Mouse (Mus musculus): ENCODE results near the gene Tmem235.

Tmem235 gene

DNA sequence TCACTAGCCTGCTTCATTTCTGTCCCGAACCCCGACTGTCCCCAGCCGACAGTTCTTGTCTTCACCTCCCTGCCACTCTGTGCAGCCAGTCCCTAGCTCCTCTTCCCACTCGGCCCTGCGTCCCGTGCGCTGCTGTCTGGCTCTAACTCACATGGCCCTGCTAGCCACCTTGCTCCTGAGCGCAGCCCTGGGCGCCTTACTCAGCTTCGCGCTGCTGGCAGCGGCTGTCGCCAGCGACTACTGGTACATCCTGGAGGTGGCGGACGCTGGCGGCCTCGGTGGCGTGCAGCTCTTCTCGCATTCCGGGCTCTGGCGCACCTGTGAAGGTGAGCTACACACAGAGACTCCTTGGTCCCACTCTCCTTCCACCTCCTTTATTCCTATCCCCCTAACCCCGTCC, at the start of gene Tmem235:
Gene Tmem235 (plus strand): TSS at position 152 of the 400 bp plus-strand sequence.
- DNase-seq (ENCODE audit: low read depth, low spot score): no peak

DNA sequence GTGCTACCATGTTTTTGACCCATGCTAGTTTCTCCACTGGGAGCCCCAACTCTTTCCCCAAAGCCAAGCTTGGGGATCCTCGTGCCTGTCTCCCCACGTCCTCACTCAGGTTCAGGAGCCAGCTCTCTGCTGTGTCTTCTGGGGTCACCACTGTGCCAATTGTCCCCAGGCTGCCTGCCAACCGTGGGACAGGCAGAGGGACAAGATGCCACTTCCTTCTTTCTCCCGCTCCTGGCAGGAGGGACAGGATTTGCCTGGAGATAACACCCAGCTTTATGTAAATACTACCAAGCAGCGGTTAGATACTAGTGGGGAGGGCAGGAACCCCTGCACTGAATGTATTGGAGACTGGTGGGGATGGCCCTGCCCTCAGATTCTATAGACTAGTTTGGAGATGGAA, 46.7 kb upstream of the Tmem235 start:
- DNase-seq (ENCODE audit: low read depth, low spot score): no peak

DNA sequence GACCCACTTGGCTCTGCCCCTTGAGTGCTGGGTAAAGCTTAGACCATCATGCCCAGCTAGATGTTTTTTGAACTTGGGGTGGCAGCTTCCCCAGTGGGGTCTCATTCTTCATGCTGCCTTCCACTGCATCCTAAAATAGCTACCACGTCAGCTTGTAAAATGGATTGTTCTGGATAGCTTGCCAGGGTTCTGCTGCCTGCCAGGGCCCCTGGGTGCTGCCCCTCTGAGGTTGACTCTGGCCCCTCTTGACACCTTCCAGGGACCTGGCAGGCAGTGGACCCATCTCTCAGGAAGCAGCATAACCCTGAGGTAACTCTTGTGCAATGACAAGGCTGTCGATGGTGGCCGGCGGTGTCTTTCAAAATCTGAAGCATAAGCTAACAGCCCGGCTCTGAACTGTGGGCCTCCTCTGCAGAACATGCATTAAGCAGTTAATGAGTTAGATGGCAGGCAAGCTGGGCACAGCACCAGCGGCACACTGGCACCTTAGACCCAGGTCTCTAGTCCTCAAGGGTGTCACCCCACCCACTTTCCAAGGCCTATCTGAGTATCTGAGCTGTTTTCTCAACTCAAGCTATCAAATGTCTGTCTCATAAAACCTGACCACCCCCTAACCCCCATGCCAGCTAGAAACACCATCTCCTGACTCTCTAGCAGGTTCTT, 45.7 kb upstream of the Tmem235 start:
- DNase-seq (ENCODE audit: low read depth, low spot score): peak; percentile 10

DNA sequence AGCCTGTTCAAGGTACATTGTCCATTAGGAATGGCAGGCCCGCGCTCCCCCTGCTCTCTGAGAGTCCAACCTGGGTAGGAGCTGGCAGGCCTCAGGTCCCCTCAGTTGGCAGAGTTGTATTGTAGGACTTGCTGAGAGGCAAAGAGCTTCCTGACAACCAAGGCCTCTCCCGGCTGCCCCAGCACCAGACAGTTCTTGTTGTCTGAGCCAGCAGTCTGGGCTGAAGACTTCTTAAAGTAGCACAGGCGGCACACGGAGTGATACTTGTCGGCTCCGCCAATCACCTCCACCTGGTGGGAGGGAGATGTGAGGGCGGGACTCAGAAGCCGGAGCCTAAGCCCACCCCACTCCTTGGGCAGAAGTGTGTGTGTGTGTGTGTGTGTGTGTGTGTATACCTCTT, 44.7 kb upstream of the Tmem235 start:
- peak; percentile 24 for DNase-seq (ENCODE audit: low read depth, low spot score)

DNA sequence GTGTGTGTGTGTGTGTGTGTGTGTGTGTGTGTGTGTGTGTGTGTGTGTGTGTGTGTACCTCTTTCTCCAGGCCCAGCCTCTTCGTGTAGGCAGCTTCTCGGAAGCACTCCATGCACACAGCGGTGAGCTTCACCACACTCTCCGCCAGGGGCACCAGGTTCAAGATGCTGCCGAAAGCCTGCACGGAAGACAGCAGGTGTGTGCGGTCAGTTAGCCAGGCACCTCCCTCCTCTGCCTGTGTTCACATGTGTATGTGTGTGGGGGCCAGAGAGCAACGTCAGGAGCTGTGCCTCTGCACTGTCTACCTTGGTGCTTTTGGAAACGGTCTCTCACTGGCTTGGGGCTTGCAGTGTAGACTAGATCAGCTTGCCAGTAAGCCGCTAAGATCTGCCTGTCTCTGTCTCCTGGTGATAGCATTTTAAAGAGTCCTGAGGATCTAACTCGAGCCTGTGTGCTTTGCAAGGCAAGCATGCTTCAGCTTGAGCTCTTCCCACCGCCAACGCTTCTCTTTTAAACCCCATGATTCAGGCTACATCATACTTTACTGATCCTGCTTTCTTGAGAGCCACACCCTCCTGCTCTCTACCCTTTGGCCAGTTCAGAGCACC, 44.1 kb upstream of the Tmem235 start:
- DNase-seq (ENCODE audit: low read depth, low spot score): peak; percentile 28

DNA sequence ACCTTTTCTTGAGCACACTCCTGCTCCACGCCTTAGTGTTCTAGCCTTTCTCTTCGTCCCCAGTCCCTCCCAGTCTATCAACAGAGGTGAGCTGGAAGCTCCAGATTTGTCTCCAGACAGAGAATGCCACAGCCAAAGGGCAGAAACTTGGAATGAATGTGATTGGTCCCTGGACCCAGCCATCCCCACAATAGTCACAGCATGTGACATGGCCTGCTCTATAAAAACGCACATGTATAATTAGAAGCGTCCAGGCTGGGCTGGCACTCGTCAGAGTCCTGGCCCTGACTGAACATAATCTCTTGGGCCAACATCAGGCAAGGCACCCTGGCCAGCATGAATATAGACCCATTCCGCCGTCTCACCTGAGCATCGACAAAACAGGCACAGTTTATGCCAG, 41.5 kb upstream of the Tmem235 start:
- no peak for DNase-seq (ENCODE audit: low read depth, low spot score)

DNA sequence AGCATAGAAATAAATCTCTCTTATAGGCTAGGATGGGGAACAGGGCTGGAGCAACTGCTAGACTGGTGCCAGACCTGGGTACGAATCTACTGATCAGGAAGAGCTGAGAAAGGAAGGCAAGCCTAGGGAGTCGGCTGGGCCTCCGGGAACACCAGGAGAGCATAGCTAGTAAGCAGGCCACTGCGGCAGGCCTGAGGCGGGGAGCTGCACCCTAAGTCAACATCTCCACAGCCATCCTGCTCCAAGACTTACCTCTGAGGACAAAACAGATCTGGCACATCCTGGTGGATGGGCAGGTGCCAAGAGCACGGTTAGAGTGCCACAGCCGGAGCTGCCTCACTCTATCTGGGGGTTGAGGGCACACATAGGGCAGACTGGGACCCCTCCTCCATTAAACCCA, 40.4 kb upstream of the Tmem235 start:
- DNase-seq (ENCODE audit: low read depth, low spot score): no peak

DNA sequence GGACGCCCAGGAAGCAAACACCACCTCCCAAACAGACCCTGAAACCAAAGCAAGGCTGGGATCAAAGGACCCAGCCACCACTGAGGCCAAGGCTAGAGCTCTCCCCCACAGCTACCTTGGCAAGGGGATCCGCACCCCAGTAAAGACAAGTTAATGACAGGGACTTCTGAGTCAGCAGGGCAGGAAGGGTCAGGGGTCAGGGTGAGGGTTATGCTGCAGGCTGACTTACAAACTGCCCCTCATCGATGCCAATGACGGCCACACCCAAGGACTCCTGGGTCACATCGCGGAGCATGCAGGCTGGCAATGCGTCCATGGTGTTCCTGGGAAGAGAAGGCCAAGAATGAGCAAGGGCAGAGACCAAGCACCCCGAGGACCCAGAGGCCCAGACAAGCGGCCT, 38.7 kb upstream of the Tmem235 start:
- no peak for DNase-seq (ENCODE audit: low read depth, low spot score)

DNA sequence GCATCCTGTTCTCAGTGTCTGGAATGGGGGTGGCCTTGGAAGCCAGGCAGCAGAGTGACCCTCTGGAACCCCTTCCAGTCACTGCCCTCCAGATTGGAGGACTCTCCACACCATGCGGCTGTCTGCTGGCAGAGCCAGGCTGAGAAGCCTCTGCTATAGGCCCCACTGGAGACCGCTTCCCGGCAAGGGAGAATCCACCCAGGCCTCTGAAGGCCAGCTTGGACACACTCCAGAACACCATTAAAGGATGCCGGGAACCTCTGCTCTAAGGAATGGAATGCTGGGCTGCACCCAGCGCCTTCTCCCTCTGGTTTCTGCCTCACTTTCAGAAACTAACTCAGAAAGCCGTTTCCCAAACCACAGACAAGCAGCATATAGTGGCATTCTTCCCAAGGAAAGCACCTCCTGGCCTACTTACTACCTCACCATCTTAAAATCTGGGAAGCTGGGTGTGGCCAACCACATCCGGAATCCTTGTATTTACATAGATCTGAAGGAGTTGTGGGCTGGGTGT, 37.8 kb upstream of the Tmem235 start:
- no peak for DNase-seq (ENCODE audit: low read depth, low spot score)

DNA sequence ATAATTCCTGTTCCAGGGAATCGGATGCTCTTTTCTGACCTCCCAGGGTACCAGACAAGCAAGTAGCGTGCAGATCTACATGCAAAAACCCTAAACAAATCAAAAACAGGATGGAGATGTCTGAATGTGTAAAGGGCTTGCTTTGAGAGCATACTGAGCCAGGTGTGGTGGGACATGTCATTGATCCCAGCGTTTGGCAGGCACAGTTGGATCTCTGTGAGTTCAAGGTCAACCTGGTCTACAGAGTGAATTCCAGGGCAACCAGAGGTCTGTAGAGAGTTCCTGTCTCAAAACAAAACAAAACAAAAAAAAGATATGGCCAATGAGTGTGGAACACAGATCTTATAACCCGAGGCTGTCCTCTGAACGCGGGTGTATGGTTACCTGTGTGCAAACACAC, 37.1 kb upstream of the Tmem235 start:
- DNase-seq (ENCODE audit: low read depth, low spot score): no peak

DNA sequence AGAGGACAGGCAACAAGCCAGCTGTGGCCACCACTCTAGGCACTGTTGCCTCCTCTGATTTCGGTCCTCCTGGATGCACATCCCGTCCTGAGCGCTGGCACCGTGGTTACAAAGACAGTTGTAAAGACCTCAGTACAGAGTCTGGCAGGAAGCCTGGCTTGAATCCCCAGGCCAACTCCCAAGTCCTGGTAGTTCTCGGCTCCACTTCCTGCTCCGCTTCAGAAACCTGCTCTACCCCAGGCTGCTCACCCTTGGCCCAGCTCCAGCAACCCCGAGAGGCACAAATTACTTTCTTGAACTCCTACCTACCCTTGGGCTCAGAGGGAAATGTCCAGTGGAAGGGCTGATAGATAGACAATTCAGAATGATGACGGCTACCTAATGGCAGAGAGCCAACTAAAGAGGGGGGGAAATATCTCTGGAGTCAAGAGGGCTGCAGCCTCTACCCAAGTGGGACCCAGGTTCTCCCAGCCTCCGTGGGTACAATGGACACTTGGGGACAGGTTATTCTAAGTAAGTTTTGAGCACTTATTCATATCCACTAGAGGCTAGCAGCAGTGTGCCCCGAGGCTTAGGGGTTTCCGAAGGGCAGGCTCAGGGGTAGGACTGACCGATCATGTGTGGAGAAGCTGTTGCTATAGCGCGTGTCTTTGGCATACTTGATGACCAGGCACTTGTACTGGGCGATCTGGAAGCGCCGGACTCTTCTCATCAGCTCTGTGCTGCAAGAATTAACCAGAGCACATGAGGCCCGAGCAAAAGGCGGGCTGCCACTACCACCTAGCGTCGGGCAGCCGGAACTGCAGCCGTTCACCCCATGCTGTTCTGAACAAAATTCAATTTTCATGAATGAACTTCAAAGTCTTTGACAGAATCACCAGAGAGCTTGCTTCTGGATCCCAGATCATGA, 36.2 kb upstream of the Tmem235 start:
- peak; percentile 88 for DNase-seq (ENCODE audit: low read depth, low spot score)

DNA sequence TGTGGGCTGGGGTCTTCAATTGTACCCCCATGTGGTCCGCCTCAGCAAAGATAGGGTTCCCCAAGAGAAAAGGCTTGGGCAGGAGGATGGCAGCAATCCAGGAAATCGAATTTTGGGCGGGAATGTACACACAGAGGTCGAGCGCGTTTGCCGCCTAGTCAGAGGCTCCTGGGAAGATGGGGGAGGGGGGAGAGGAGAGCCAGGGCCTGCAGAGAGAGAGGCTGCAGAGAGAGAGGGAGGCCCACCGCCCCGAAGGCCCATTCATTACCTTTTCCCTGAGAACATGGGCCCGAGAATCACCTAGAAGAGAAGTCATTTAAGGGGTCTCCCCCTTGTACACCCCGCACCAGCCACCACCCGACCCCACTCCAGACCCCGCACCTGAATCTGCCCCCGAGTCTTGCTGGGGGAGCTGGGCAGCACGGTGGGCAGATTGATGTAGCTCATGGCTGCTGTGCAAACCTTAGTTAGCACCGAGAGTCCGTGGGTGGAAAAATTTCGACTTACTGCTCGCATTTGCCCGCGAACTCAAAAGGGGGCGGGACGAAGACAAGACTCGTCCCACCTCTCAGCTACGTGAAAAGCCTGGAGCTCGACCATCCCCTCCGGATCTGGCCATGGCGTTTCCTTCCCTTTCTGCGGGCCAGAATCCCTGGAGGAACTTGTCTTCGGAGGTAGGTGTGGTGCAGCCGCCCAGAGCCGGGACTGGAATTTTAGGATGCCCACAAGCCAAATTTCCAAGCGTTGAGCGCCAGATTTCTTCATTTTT, 35.0 kb upstream of the Tmem235 start, which contains the start of the genes Afmid and Tk1:
Gene Afmid (plus strand): TSS at position 592 of the 769 bp plus-strand sequence.
Gene Tk1 (minus strand): TSS at position 760 of the 769 bp plus-strand sequence.
- DNase-seq (ENCODE audit: low read depth, low spot score): peak; percentile 92

DNA sequence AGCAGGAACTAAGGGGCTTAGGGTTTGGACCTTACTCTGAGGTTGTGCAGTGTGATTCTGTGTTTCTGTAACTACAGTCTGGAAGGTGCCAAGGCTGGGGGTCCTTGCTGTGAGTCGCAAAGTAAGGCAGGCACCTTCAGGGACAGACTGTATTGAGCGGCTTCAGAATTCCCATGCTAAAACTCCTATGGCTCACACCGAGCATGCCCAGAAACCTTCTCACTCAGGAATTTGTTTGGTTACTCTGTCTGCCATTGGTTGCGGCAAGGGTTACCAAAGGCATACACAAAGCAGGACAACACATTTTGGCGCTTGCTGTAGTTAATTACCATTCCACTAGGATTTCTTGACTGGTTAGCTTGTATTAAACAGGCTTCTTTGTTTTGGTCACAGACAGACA, 34.4 kb upstream of the Tmem235 start:
- no peak for DNase-seq (ENCODE audit: low read depth, low spot score)

DNA sequence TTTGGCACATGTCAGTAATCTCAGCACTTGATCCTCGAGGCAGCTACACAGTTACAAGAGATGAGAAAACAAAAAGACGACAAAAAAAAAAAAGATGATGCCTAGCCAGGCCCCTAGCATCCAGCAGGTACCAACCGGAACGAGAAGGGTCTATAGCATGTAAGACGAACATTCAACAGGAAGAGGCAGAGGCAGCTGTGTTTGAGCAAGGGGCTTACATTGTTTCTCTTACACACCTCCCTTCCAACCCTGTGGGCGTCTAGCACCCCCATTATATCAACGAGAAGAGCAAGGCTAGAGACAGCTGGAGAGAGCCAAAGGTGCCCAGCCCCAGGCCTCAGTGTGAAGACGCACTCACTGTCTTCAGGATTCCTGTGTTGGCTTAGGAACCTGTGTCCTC, 33.6 kb upstream of the Tmem235 start:
- peak; percentile 73 for DNase-seq (ENCODE audit: low read depth, low spot score)

DNA sequence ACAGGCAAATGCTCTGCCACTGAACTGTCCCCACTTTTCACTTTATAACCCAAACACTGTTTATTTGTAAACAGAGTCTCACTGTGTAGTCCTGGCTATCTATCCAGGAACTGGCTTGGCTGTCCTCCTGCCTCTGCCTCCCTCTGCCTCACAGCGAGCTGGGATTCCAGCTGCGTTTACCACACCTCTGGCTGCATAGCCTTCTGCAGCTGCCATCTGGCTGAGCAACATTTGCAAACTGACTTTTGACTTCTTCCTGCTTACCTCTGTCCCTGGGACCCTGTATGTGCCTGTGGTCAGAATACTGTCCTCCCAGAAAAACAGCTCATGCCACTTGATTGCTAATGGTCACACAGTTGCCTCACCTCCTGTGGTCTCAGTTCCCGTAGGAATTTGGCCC, 33.2 kb upstream of the Tmem235 start:
- DNase-seq (ENCODE audit: low read depth, low spot score): peak; percentile 80

DNA sequence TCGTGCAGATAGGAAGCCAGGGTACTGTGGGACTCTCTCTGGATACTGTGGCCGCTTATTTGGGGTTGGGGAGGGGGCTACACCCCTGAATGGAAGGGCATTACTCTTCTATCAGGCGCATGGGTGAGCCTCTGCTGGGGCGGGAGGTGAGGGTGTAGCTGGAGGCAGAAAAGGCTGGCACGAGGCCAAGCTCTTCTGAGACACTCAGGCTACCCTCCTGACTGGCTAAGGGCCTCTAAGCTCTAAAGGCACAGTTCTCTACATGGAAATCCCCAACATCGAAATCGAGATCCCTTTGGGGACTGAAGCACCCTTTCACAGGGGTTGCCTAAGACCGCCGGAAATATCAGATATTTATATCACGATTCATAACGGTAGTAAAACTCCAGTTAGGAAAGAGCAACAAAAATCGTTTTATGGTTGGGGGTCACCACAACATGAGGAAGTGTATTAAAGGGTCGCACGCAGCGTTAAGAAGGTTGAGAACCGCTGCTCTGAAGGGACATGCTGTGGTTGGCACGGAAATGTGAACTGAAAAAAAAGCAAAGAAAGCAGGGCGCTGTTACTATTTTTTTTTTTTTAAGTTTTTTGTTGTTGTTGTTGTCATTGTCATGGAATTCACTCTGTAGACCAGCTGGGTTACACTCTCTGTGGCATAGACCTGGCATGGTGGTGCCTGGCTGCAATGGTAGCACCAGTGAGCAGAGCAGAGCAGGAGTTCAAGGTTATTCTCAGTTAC, 32.2 kb upstream of the Tmem235 start:
- DNase-seq (ENCODE audit: low read depth, low spot score): peak; percentile 94

DNA sequence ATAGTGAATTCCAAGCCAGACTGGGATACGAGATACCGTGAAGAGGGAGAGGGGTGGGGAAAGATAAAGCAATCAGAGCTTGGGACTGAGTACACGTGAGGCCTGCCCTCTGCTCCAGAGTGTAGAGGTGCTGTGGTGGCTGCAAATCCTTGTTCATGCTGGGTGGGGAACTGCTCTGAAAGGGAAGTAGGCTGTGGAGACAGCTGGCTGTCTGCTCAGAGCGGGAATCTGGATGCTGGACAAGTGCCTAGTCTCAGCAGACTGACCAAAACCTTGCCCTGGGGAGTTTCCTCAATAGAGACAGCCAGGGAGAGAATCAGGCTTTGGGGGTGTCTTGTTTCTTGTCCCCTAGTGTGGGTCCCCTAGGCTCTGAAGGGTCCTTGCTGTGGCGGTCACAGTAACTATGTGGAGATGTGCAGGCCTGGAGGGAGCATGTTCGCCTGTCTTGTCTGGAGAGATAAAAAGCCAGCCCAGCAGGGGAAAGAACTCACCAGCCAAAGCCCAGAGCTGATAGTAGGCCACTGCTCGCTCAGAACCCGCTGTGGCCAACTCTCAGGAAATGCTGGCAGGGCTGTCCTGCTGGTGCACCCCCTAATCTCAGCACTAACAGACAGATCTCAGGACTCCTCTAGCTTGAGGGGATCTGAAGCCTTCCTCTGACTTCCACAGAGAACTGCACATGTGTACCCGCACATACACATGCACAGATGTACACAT, 31.5 kb upstream of the Tmem235 start:
- peak; percentile 56 for DNase-seq (ENCODE audit: low read depth, low spot score)

DNA sequence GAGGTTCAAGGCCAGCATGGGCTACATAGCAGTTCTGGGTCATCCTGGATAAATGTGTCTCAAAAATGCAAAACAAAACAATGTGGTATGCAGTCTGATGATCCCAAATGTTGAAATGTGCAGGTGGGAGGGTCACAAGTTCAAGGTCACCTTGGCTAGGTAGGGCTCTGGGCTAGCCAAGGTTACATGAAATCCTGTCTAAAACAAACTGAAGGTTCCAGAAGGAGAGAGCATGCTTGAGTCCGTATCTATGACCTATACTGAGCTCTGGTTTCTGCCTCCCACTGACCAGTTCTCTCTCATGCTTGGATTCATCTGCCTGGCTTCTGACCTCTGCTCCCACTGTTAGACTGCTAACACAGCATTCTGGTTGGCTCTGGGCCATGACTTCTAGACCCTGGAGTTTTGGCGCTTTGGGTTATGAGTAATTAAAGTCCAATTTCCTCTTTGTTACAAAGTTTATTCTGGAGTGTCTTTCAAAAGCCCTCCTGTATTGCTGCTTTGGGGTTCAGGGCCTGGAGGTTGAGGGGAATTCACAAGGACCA, 30.8 kb upstream of the Tmem235 start:
- no peak for DNase-seq (ENCODE audit: low read depth, low spot score)

DNA sequence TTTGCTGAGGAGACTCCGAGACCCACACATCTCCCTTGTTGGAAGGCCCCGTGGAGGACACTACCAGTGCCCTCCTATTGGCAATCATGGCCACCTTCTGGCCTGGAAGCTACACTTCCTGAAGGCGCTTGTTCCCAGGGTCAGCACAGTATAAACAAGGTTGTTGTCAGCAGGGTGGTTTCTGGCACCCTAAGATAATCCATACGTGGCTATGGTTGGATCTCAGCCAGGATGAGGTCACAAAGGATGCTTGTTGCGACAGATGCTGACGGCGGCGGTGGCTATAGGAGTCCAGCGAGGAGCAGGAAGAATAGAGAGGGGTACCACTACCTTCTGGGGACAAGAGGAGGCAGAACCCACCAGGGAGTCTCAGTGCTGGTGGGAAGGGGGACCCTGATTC, 30.2 kb upstream of the Tmem235 start:
- no peak for DNase-seq (ENCODE audit: low read depth, low spot score)
